Mouse (Mus musculus): ENCODE data around the gene Rpl7l1.

Gene Rpl7l1

GRCm38 (mm10) chr17:46776087-46776486 lies 6.4 kb downstream of the Rpl7l1 start:
- no peak for DNase-seq (ENCODE audit: low read depth, low spot score)

- DNase-seq (ENCODE audit: low read depth, low spot score): no peak
Measured at GRCm38 (mm10) chr17:46775070-46775469, 7.4 kb downstream of the Rpl7l1 start.

GRCm38 (mm10) chr17:46774131-46774472 lies 8.4 kb downstream of the Rpl7l1 start:
- DNase-seq (ENCODE audit: low read depth, low spot score): no peak

GRCm38 (mm10) chr17:46773278-46774130 lies 9.0 kb downstream of the Rpl7l1 start:
- peak; percentile 34 for DNase-seq (ENCODE audit: low read depth, low spot score)

- DNase-seq (ENCODE audit: low read depth, low spot score): peak; percentile 92
Measured at GRCm38 (mm10) chr17:46772404-46773277, 9.8 kb downstream of the Rpl7l1 start, which contains the start of gene 2310039H08Rik. Gene 2310039H08Rik, plus strand, starts transcription at chr17:46772635.

- no peak for DNase-seq (ENCODE audit: low read depth, low spot score)
Measured at GRCm38 (mm10) chr17:46772038-46772403, 10.5 kb downstream of the Rpl7l1 start.

GRCm38 (mm10) chr17:46771616-46772015 lies 10.9 kb downstream of the Rpl7l1 start:
- DNase-seq (ENCODE audit: low read depth, low spot score): no peak

- DNase-seq (ENCODE audit: low read depth, low spot score): no peak
Measured at GRCm38 (mm10) chr17:46771025-46771424, 11.4 kb downstream of the Rpl7l1 start.

- no peak for DNase-seq (ENCODE audit: low read depth, low spot score)
Measured at GRCm38 (mm10) chr17:46770546-46770945, 11.9 kb downstream of the Rpl7l1 start.

GRCm38 (mm10) chr17:46767868-46768267 lies 14.6 kb downstream of the Rpl7l1 start:
- no peak for DNase-seq (ENCODE audit: low read depth, low spot score)

GRCm38 (mm10) chr17:46764916-46765315 lies 17.6 kb downstream of the Rpl7l1 start:
- DNase-seq (ENCODE audit: low read depth, low spot score): peak; percentile 75

- DNase-seq (ENCODE audit: low read depth, low spot score): no peak
Measured at GRCm38 (mm10) chr17:46763544-46763943, 18.9 kb downstream of the Rpl7l1 start, which contains the start of gene Ptcra. Gene Ptcra, minus strand, starts transcription at chr17:46763712.

- DNase-seq (ENCODE audit: low read depth, low spot score): no peak
Measured at GRCm38 (mm10) chr17:46758753-46759152, 23.7 kb downstream of the Rpl7l1 start.

GRCm38 (mm10) chr17:46751794-46752556 lies 30.5 kb downstream of the Rpl7l1 start, which contains the start of gene Cnpy3:
Gene Cnpy3, minus strand, starts transcription at chr17:46752214.
- peak; percentile 99 for DNase-seq (ENCODE audit: low read depth, low spot score)

- DNase-seq (ENCODE audit: low read depth, low spot score): peak; percentile 50
Measured at GRCm38 (mm10) chr17:46751056-46751793, 31.2 kb downstream of the Rpl7l1 start.

- DNase-seq (ENCODE audit: low read depth, low spot score): no peak
Measured at GRCm38 (mm10) chr17:46750580-46750979, 31.9 kb downstream of the Rpl7l1 start.

GRCm38 (mm10) chr17:46749282-46749681 lies 33.2 kb downstream of the Rpl7l1 start:
- no peak for DNase-seq (ENCODE audit: low read depth, low spot score)

- no peak for DNase-seq (ENCODE audit: low read depth, low spot score)
Measured at GRCm38 (mm10) chr17:46747806-46748205, 34.7 kb downstream of the Rpl7l1 start.

GRCm38 (mm10) chr17:46747234-46747633 lies 35.2 kb downstream of the Rpl7l1 start:
- no peak for DNase-seq (ENCODE audit: low read depth, low spot score)

GRCm38 (mm10) chr17:46745506-46745905 lies 37.0 kb downstream of the Rpl7l1 start:
- no peak for DNase-seq (ENCODE audit: low read depth, low spot score)

- DNase-seq (ENCODE audit: low read depth, low spot score): no peak
Measured at GRCm38 (mm10) chr17:46742986-46743385, 39.5 kb downstream of the Rpl7l1 start.
